Mouse (Mus musculus): Measurements from ENCODE around the gene Spin2-ps6.
"Not testable (repeated sequence)": the region's sequence is repeated elsewhere in the genome, so short reads cannot be mapped to it uniquely, and the experiment has no call there.

Gene Spin2-ps6

DNA sequence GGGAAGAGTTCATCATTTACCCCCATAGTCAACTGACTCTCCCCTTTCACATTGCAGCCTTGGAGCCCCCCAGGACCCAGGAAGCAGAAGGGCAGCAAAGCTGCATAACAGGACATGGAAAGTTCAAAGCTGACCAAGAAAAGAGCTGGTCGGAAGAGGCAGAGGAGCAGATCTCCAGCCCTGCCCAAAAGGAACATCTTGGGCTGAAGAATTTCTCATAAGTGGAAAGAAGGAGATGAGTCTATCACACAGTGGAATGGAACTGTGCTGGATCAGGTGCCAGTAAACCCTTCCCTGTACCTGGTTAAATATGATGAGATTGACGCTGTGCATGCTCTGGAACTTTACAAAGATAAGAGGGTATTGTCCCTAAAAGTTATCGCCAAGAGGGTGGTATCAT, at the start of gene Spin2-ps6:
TSS of gene Spin2-ps6 (plus strand) at position 301 of the 400 bp plus-strand sequence.
- DNase-seq = not testable (repeated sequence)

Measured in kidney, adult 18-20 months (tissue).